ENCODE assay signal across 19 mouse cellular contexts in the genomic region with DNA sequence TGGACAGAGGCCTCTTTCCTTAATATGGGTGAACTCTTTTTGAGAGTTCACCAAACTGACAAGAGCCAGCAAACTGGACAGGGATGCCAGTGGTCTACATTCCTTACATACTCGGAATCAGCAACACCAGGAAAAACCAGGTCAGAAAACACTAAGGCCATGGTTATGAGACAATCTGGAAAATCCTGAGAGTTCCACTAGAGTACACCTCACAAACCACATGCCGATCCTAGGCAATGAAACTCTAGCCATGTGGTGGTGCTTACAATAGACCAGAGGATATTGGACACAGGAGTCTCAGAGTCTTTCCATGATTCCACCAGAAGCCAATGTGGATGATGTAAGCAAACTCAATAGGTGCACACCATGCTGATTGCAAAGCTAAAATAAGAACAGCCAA. TPM values are rescaled to one million over a fixed set of nuclear protein-coding genes. Genes with fewer than 3 reads are reported as not detected.
"Had no signal": no experiment of that assay in that cellular context is flagged by ENCODE, and none has a peak within 500 bp of the region (broad histone marks: within the 10 kb centered on the region; RNA-seq: fewer than 3 reads in every experiment).

No protein-coding gene starts in this region.

- H3K27me3 ChIP-seq: megakaryocyte, embryonic 14.5 days; midbrain, embryonic 13.5 days; midbrain, embryonic 15.5 days; neural tube, embryonic 13.5 days; neural tube, embryonic 15.5 days had no signal

- H3K4me2 ChIP-seq: lung, embryonic 14.5 days; midbrain, embryonic 11.5 days; midbrain, embryonic 13.5 days; midbrain, embryonic 15.5 days; neural tube, embryonic 13.5 days; neural tube, embryonic 15.5 days had no signal

- H3K36me3 ChIP-seq: midbrain, embryonic 13.5 days; midbrain, embryonic 15.5 days; neural tube, embryonic 13.5 days; neural tube, embryonic 15.5 days had no signal

- DNase-seq: lung, adult 18-20 months; lung, embryonic 14.5 days; lung, postnatal 14 days; lung, postnatal 36 days; retina, postnatal 1 day; right cerebral cortex, adult 18-20 months; right cerebral cortex, postnatal 25 days; right cerebral cortex, postnatal 4 days; spleen, adult 18-20 months; thymus, adult 18-20 months; thymus, postnatal 14 days; thymus, postnatal 36 days had no signal

- H3K4me3 ChIP-seq: megakaryocyte, embryonic 14.5 days; midbrain, embryonic 13.5 days; midbrain, embryonic 15.5 days; neural tube, embryonic 13.5 days; neural tube, embryonic 15.5 days had no signal

RNA-seq across cellular contexts. Expression of gene Tnfsf11, which starts 39.9 kb away (rescaled TPM):
- polyA plus RNA-seq: macrophage; neural tube, embryonic 13.5 days had no signal
